Mouse (Mus musculus): Measurements from ENCODE around the gene Pde1c. TPM values are rescaled to one million over a fixed set of nuclear protein-coding genes. Genes with fewer than 3 reads are reported as not detected.
A peak's percentile ranks its signal among the peaks of the same experiment; 100 is the strongest.

Gene Pde1c
- polyA plus RNA-seq, 1 experiment from 2014 or later: 3.5 TPM

GRCm38 (mm10) chr6:56032231-56032630, 536.7 kb downstream of the Pde1c start:
- H3K36me3 ChIP-seq (replicated peaks): no peaks in the 10 kb centered on the region
- no peak overlapping the region for H3K4me3 ChIP-seq
- H3K9me3 ChIP-seq: no peaks in the 10 kb centered on the region
- WGBS: 77% methylated on average over 2 of the region's 2 CpGs
- no peak overlapping the region for H3K27ac ChIP-seq (replicated peaks)
- no peaks in the 10 kb centered on the region for H3K27me3 ChIP-seq (replicated peaks; ENCODE audit: low read depth, poor library complexity, severe bottlenecking)
- peak; percentile 22 for DNase-seq (ENCODE audit: low spot score)
- H3K4me1 ChIP-seq: peaks cover 13% of the 10 kb centered on the region

GRCm38 (mm10) chr6:56029986-56030385, 538.9 kb downstream of the Pde1c start:
- H3K27me3 ChIP-seq (replicated peaks; ENCODE audit: low read depth, poor library complexity, severe bottlenecking): no peaks in the 10 kb centered on the region
- H3K4me1 ChIP-seq: peaks cover 13% of the 10 kb centered on the region
- no peaks in the 10 kb centered on the region for H3K9me3 ChIP-seq
- no peak overlapping the region for H3K27ac ChIP-seq (replicated peaks)
- H3K36me3 ChIP-seq (replicated peaks): no peaks in the 10 kb centered on the region
- no peak overlapping the region for H3K4me3 ChIP-seq
- DNase-seq (ENCODE audit: low spot score): no peak
- WGBS: 53% methylated on average over 5 of the region's 5 CpGs

GRCm38 (mm10) chr6:56027966-56028365, 540.9 kb downstream of the Pde1c start:
- H3K36me3 ChIP-seq (replicated peaks): no peaks in the 10 kb centered on the region
- WGBS: 92% methylated on average over 5 of the region's 5 CpGs
- H3K27me3 ChIP-seq (replicated peaks; ENCODE audit: low read depth, poor library complexity, severe bottlenecking): no peaks in the 10 kb centered on the region
- peaks cover 12% of the 10 kb centered on the region for H3K4me1 ChIP-seq
- DNase-seq (ENCODE audit: low spot score): no peak
- H3K4me3 ChIP-seq: no peak overlapping the region
- H3K9me3 ChIP-seq: no peaks in the 10 kb centered on the region
- no peak overlapping the region for H3K27ac ChIP-seq (replicated peaks)

- DNase-seq (ENCODE audit: low spot score): no peak
- no peaks in the 10 kb centered on the region for H3K36me3 ChIP-seq (replicated peaks)
- H3K4me3 ChIP-seq: no peak overlapping the region
- no peaks in the 10 kb centered on the region for H3K9me3 ChIP-seq
- no peak overlapping the region for H3K27ac ChIP-seq (replicated peaks)
- 88% methylated on average over 6 of the region's 6 CpGs for WGBS
- no peaks in the 10 kb centered on the region for H3K27me3 ChIP-seq (replicated peaks; ENCODE audit: low read depth, poor library complexity, severe bottlenecking)
- peaks cover 16% of the 10 kb centered on the region for H3K4me1 ChIP-seq
These were observed 541.6 kb downstream of the Pde1c start for GRCm38 (mm10) chr6:56027318-56027717.

- H3K9me3 ChIP-seq: no peaks in the 10 kb centered on the region
- H3K27ac ChIP-seq (replicated peaks): no peak overlapping the region
- no peak for DNase-seq (ENCODE audit: low spot score)
- WGBS: 67% methylated on average over 2 of the region's 2 CpGs
- no peaks in the 10 kb centered on the region for H3K36me3 ChIP-seq (replicated peaks)
- no peaks in the 10 kb centered on the region for H3K27me3 ChIP-seq (replicated peaks; ENCODE audit: low read depth, poor library complexity, severe bottlenecking)
- no peak overlapping the region for H3K4me3 ChIP-seq
- H3K4me1 ChIP-seq: peaks cover 11% of the 10 kb centered on the region
These were observed 543.4 kb downstream of the Pde1c start for GRCm38 (mm10) chr6:56025533-56025932.

Small RNAs within 50 kb of the gene (microRNA-seq; reads per million reads assigned to microRNA genes)
- gene Gm44413: not detected

Other genes with a start within 250 kb of the Pde1c start
- gene Lsm5, start 135.6 kb upstream of the Pde1c start, polyA plus RNA-seq (2016; fragmentation: Nextera tagmentation; extraction: Ambion mirVana): 199 and 209 TPM in 2 replicates
- 16.1 and 17.0 TPM in 2 replicates for gene Avl9, start 145.8 kb upstream of the Pde1c start, polyA plus RNA-seq (2016; fragmentation: Nextera tagmentation; extraction: Ambion mirVana)
- gene Kbtbd2, start 228.7 kb upstream of the Pde1c start, polyA plus RNA-seq (2016; fragmentation: Nextera tagmentation; extraction: Ambion mirVana): 39.4 and 39.6 TPM in 2 replicates

All from embryonic facial prominence, embryonic 10.5 days (tissue).